Comparison of ENCODE assay signal across 8 mouse cellular contexts in the genomic region with DNA sequence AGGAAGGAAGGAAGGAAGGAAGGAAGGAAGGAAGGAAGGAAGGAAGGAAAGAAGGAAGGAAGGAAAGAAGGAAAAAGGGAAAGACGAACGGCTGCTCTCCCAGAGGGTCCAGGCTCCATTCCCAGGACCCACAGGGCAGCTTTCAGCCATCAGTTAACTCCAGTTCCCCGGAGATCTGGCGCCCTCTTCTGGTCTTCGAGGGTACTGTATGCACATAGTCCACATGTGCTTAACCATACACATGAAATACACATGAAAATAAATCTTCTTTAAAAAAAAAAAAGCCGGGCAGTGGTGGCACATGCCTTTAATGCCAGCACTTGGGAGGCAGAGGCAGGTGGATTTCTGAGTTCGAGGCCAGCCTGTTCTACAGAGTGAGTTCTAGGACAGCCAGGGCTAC. TPM values are rescaled to one million over a fixed set of nuclear protein-coding genes. Genes with fewer than 3 reads are reported as not detected.
DNase-seq lines count a peak whose midpoint lies in the region; ATAC-seq and TF ChIP-seq lines count a peak whose summit lies in the region.
"Not testable (repeated sequence)": the region's sequence is repeated elsewhere in the genome, so short reads cannot be mapped to it uniquely, and the experiment has no call there.

No protein-coding gene starts in this region.

- H3K27ac ChIP-seq in kidney, postnatal 0 days; lung, embryonic 14.5 days (ENCODE audit: low read depth): not testable (repeated sequence)

- not testable (repeated sequence) for H3K27me3 ChIP-seq in kidney, postnatal 0 days (ENCODE audit: insufficient read depth, low read length); lung, embryonic 14.5 days (ENCODE audit: insufficient read depth, low read length)

- 17% methylated on average over 7 of the region's 7 CpGs for WGBS in kidney, postnatal 0 days
- 15% methylated on average over 7 of the region's 7 CpGs for WGBS in lung, embryonic 14.5 days

- H3K4me1 ChIP-seq in kidney, postnatal 0 days (replicated peaks; ENCODE audit: insufficient read depth, low read length); lung, embryonic 14.5 days (ENCODE audit: insufficient read depth): not testable (repeated sequence)

- intact Hi-C loops in gastrocnemius, postnatal 36 days (cut with DNase I), result not testable (repeated sequence)

- not testable (repeated sequence) for H3K9me3 ChIP-seq in kidney, postnatal 0 days (replicated peaks; ENCODE audit: low read length); lung, embryonic 14.5 days (ENCODE audit: low read depth, low read length)

- DNase-seq in CD4-positive helper T cell, adult 2 months (ENCODE audit: low read depth, low spot score), result peak; percentile 64
- DNase-seq in adrenal gland, postnatal 10 days, result peak; percentile 85
- peak; percentile 67 to 87 for DNase-seq in cerebellum, postnatal 4 days (ENCODE audit: low spot score in 2 of 2)
- DNase-seq in gastrocnemius, postnatal 36 days, result peak; percentile 58 to 59
- DNase-seq in kidney, postnatal 0 days (ENCODE audit: low spot score), result peak; percentile 69
- DNase-seq in lung, embryonic 14.5 days, result peak; percentile 88
- peak; percentile 73 for DNase-seq in ovary, postnatal 14 days (ENCODE audit: low spot score)
- peak; percentile 76 for DNase-seq in testis, postnatal 14 days (ENCODE audit: low spot score)

- peak; percentile 78 for TF ChIP-seq CTCF in kidney, postnatal 0 days (IDR thresholded peaks at IDR 0.05; ENCODE audit: low read depth)
- peak; percentile 76 for TF ChIP-seq CTCF in lung, embryonic 14.5 days (IDR thresholded peaks at IDR 0.05; ENCODE audit: low read depth)

- H3K9ac ChIP-seq in kidney, postnatal 0 days (ENCODE audit: low read depth, low read length); lung, embryonic 14.5 days: not testable (repeated sequence)

- not testable (repeated sequence) for H3K4me2 ChIP-seq in kidney, postnatal 0 days (ENCODE audit: low read length); lung, embryonic 14.5 days

- not testable (repeated sequence) for ATAC-seq in kidney, postnatal 0 days (replicated peaks; ENCODE audit: low FRiP score, low read depth); lung, embryonic 14.5 days (ENCODE audit: insufficient read depth)

- H3K36me3 ChIP-seq in kidney, postnatal 0 days (ENCODE audit: insufficient read depth, low read length); lung, embryonic 14.5 days (ENCODE audit: insufficient read depth): not testable (repeated sequence)

- H3K4me3 ChIP-seq in kidney, postnatal 0 days (replicated peaks; ENCODE audit: low read depth, low read length); lung, embryonic 14.5 days (ENCODE audit: low read depth, low read length): not testable (repeated sequence)

RNA-seq across cellular contexts. Expression of a gene that starts 4.1 kb away (rescaled TPM):
- total RNA-seq in adrenal gland, postnatal 10 days (2021), result 10 to 100 TPM; 64.9 to 73.1 TPM
- 10 to 100 TPM; 33.3 to 34.3 TPM for total RNA-seq in gastrocnemius, postnatal 36 days (2021)
- 101 and 106 TPM in 2 replicates for polyA plus RNA-seq in kidney, postnatal 0 days (2015; fragmentation: Nextera tagmentation; extraction: Ambion mirVana)
- polyA plus RNA-seq in lung, embryonic 14.5 days (2014; fragmentation: Nextera tagmentation; extraction: Ambion mirVana), result 103 and 112 TPM in 2 replicates

RNA-seq across cellular contexts. Expression of a gene that starts 7.5 kb away (rescaled TPM):
- 10 to 100 TPM; 19.2 to 22.9 TPM for total RNA-seq in adrenal gland, postnatal 10 days (2021)
- total RNA-seq in gastrocnemius, postnatal 36 days (2021), result 10 to 100 TPM; 10.0 to 10.3 TPM
- polyA plus RNA-seq in kidney, postnatal 0 days (2015; fragmentation: Nextera tagmentation; extraction: Ambion mirVana), result 17.6 and 19.8 TPM in 2 replicates
- polyA plus RNA-seq in lung, embryonic 14.5 days (2014; fragmentation: Nextera tagmentation; extraction: Ambion mirVana), result 10.3 and 15.7 TPM in 2 replicates

RNA-seq across cellular contexts. Expression of a gene that starts 44.9 kb away (rescaled TPM):
- 100 to 1,000 TPM; 300 to 307 TPM for total RNA-seq in adrenal gland, postnatal 10 days (2021)
- 100 to 1,000 TPM; 374 to 411 TPM for total RNA-seq in gastrocnemius, postnatal 36 days (2021)
- 77.3 and 88.0 TPM in 2 replicates for polyA plus RNA-seq in kidney, postnatal 0 days (2015; fragmentation: Nextera tagmentation; extraction: Ambion mirVana)
- 34.6 and 39.5 TPM in 2 replicates for polyA plus RNA-seq in lung, embryonic 14.5 days (2014; fragmentation: Nextera tagmentation; extraction: Ambion mirVana)
